Mouse (Mus musculus): ENCODE data around the gene Pde4d.

Pde4d gene

DNA sequence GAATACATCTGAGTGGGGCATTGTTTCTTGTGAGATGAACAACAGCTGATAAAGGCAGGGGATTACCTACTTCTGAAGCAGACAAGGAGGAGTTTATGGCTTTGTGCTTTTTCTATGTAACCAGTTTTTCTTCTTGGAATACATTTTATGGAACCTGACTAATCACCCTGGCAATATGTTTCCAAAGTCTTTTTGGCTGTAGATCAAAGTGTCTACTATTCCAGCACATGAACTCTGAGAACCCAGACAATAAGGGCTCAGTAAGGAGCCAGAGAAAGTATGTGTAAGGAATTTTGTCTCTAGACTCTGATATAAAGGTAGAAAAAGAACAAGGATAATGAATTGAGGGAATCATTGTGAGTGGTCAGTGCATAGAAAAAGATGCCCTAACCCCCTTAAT lies 40.1 kb downstream of the Pde4d start:
- in situ Hi-C loops (cut with MseI, MboI) = no loop called here

DNA sequence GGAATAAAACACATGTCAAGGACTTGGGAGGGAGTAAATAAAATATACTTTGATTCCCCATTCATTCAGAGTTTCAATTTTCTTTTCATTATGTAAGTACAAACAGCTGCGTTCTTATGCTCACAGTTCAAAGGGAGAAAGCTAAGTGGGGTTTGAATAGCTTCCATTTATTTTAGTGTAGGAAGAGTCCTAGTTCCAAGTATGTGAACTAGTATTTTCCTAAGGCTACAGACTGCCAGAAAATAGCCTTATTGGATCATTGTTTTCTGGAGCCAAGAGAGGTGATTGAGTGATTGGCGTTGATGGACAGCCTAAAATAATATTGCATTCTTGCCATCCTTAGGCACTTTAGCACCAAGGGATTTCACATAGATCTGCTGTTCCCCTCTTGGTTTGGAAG lies 41.1 kb downstream of the Pde4d start:
- in situ Hi-C loops (cut with MseI, MboI) = no loop called here

DNA sequence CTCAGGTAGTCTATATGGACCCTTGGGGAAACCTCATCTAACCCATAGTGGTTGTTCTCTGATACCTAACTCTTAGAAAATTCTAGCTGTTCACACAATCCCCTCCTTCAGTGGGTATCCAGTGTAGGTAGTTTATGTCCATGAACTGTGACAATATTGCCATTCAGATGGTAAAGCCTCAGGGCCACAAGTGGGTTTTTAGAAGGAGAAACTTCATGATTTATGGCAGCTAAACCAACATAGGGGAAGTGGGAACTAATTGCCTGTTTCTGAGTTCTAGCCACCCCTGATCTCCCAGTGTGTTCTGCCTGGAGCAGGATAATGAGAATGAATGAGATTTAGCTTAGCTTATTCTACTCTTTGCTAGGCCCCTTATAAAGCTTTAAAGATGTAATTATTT lies 43.1 kb downstream of the Pde4d start:
- in situ Hi-C loops (cut with MseI, MboI) = no loop called here

DNA sequence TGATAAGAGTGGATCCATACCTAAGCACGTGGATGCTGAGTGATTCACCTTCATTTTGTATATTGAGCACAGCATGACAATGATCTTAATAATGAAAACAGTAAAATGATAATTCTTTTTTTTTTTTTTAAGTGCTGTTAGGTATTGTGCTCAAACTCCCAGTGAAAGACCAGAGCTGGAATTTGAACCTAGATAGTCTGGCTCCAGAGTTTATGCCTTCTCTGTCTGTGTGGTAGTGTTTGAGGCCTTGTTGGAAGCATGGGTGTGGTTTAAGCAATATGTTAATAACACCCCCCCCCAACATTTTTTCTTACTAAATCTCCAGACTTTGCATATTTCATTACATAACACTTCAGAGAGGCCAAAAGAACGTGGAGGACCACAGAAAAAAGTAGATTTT lies 44.6 kb downstream of the Pde4d start:
- in situ Hi-C loops (cut with MseI, MboI) = no loop called here

DNA sequence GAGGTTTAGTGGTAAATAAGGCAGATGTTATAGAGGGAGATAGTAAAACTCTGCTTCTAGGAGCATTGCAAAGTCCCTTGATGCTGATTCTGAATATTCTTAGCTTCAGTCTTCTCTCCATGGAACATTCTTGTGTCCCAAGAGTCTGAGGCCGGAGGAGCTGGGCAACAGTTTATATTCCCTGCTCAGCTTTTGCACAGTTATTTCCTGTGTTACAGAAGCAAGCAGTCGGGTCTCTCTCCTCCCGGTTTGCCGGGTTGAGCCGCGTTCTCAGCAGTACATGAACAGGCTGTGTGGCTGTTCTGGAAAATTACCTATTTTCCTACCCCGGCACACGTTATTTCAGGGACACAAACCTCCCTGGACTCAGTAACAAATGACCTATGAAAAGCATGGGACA lies 48.0 kb downstream of the Pde4d start:
- in situ Hi-C loops (cut with MseI, MboI) = no loop called here

DNA sequence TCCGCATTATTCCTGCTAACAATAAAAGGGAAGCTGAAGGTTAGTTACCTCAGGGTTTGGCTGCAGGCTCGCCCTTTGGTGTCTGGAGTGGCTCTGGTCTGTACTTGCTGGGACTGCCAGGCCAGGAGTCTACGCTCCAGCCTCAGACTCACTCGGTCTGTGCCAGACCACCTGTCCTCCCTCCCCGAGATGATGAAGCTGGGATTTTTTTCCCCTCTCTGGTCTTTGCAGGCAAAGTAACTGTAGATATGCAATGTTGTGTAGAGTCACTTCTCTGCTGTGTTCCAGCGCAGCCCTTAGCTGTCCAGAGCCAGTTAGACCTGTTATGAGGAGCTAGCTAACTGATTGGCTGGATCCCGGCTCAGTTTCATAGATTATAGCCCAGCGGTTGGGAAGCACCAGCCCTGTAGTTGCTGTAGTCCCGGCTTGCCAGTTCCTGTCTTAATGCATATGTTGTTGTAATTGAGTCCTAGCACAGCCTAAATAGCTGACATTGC lies 48.5 kb downstream of the Pde4d start:
- in situ Hi-C loops (cut with MseI, MboI) = no loop called here

DNA sequence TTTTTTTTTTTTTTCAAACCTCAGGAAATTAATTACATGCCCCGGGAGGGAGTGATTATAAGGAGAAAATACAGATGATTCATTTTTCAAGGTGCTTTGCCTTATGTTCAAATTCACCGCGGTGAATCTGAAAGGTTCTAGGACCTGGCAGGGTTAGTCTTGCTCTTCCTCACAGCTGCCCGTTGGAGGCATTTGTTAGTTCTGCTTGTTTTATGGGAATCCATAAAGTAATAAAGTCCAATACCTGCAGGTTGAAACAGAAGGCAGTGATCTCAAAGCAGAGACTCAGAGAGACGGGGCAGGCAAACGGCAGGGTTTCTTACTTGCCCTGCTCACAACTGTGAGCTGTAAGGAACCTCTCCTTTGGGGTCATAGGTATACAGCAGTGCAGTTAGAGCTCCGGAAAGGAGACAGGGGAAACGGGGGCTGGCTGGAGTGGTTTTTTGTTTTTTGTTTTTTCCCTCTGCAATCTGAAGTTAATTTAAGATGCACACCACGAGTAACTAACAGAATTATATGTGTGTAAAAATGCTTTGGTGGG lies 49.1 kb downstream of the Pde4d start:
- in situ Hi-C loops (cut with MseI, MboI) = no loop called here

DNA sequence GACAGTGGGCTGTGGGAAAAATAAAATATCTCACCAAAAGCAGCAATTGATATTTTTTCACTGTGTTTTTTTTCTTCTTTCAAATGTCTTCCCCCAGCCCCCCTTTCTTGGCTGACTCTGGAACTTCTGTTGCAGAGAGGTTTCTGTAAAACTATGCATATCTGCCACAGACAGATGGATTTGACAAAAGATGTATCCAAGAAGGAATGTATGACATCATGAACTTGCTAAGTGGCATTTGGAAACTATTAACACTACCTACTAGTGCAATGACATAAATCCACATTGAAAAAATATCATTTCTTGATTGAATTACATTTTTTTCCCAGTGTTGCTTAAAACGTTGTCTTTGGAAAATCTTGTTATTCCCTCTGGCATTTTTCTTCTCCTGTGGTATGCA lies 51.6 kb downstream of the Pde4d start:
- in situ Hi-C loops (cut with MseI, MboI) = no loop called here

DNA sequence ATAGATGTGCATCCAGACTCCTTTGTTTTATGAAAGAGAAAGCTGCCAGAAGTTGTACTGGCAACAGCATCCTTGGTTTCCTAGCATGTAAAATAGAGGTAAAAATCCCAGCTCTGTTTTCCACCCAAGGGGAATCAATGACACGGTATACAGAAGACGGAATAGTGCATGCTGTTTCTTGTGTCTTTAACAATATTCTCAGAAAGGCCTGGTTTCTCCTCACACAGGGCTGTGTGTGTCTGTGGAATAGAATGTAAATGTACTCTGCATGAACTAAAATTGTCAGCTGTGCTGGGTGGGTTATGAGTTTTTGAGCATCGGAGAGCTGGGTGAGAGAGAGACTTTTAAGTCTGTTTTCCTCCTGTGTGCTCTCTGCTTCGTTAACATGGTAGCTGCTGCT lies 74.8 kb downstream of the Pde4d start:
- in situ Hi-C loops (cut with MseI, MboI) = no loop called here

DNA sequence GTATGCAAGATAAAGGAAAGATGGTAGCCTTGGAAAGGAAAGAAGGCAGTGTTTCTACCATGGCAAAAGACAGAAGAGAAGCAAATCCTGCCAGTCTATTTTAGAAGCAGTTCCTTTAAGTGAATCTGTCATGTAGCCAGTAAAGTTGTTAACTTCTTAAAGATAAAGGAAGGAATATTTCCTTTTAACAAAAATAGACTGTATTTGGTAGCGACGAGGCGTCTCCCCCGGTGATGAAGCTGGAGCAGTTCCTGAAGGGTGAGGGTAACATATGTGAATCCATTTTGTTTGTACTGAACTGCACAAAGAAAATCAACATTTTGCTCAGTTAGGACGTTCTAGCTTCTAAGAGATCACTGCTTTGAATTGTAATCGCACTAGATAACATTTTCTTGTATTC lies 75.2 kb downstream of the Pde4d start:
- in situ Hi-C loops (cut with MseI, MboI) = no loop called here

DNA sequence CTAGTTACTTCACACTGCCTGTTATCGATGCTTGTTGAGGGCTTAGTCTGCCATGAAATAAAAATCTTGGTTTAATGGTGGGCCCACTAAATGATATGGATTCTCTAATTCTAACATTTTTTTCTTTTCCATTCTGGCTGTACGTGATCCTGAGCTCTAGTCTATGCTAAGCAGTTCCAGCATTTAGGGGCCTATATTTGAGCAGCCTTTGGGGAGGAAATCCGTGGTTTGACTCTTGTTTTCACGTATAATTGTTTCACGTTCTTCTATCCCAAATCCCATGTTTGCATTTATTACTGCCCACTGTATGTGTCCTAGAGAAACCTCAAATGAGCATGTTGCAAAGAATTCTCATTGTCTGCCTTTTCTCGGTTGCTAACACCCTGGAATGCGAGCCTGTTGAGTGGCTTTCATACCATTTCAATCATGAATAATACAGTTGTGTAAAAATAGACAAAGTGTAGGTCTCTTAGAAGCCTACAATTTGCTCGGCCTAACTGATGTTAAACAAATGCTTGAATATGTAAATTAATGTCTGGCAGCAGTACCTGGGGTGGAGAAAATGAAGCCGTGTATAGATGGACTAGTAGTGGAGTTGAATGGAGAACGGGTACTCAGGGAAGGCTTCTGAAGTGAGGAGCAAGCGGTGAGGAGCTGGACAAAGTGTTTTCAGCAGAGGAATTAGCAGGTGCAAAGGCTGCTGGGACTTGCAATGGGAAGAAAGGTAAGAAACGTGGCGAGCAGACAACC lies 76.7 kb downstream of the Pde4d start:
- in situ Hi-C loops (cut with MseI, MboI) = no loop called here

DNA sequence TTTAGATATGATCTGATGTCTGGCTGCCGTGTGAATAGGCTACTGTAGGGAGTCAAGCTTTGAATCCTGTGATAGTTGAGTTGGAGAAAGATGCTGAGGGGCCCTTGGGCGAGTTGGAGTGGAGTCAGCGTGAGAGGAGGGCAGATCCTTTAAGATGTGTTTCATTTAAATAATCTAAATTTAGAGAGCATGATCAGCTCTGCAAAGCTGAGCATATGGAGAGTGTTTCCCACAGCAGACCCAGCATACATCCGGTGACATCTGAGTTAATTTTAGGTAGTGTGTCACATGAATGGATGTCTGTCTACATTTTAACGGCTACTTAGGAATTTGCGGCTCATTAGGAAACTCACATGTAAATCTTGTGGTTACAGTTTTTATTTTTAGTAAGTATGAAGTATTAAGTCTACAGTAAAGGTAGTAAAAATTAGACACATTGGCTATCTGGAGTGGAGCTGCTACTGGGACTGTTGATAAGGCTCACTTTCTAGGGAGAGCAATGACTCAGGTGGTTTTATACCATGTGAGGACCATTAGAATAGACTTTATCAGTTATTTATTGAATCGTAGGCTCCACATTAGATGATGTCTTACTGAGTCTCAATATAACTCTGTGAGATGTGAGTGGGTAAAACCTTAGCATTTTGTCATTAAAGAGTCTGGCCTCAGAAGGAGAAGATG lies 77.5 kb downstream of the Pde4d start:
- in situ Hi-C loops (cut with MseI, MboI) = no loop called here

DNA sequence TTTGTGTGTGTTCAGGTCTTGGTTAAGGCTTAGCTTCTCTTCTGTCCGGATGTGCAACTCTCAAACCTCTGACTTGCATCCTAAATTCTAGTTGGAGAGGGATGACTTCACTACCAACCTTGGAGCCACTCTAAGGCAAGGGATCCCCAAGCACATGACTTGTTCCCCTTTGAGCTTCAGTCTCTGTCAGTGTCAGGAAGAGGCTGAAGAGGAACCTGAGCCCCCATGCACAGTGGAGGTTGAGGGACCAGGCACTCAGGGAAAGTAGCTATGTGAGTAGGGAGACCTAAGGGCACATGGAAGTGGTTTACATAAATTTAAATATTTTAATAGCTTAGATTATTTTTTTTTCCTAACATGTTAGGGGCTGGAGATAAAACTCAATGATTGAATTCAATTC lies 78.6 kb downstream of the Pde4d start:
- in situ Hi-C loops (cut with MseI, MboI) = no loop called here

DNA sequence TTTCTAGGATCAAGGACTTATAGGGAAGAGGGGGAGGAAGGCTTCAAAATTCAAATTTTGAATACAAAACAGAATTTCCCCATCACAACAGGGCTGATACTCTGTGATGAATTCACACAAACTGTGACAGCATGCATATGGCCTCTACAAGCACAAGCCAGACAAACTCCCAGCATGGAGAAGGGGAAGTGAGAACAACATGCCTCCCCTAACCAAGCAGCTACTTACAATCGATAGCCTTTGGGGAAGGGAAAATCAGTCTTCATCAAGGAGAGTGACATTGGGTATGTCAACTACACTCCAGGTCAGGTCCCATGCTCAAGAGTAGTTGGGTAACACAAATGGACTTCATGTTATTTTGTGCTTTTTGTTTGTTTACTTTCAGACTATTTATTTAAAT lies 83.1 kb downstream of the Pde4d start:
- in situ Hi-C loops (cut with MseI, MboI) = no loop called here

DNA sequence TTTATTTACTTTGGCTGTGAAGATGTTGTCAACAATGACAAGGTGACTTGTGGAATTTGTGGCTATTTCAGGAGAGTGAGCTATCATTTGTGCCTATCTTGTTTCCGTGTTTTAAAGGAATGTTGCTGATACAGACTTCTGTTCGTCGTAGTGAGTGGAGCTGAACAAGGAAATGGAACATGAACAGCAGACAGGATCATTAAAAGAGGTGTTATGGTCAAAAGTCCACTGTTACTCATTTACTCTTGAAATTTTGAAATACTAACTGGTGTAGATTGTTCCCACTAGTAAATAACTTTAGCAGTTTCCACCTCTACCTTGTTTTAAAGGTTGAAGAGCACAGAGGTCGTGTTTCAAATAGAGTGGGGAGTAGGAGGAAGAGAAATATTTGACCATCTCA lies 86.7 kb downstream of the Pde4d start:
- in situ Hi-C loops (cut with MseI, MboI) = no loop called here

DNA sequence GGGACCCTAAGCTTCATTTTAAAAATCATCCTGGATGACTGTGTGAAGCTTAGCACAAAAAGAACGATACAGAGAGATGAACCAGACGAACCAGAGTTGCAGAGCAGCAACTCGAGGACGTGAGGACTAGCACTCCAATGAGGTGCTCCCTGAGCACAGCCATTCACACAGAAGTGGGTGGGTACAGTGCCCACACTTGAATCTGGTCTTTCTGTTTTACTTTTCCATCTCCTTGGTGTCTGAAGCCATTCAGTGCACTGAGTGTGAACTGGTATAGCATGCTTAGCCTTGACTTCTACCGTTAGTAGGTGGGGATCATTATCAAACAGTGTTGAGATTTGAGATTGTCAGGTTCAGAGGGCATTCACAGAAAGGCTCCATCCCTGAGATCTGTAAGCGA lies 87.2 kb downstream of the Pde4d start:
- in situ Hi-C loops (cut with MseI, MboI) = no loop called here

DNA sequence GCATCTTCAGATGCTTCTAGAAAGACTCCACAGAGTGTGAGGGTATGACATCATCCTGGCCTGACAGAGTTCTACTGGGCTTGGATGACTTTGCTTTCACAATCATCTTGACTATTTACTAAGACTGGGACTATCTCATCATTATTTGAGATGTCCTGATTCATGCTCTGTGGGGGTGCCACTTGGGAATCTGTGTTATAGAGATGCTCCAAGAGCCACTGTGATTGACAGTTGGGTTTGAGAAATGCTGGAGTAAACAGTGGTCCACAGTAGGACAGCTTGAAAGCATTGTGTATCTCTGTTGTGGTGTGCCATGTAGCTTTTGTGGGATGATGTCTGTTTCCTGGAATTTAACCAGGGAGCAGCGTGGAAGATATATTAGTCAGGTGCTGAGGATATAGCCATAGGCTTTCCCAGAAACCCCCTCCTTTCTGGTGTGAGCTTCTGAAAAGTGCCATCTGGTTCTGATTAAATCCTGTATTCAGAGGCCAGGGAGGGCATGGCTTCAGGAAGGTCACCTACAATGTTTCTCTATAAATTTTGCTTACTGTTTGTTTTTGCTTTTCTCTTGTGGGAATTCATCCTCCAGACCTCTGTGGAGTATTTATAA lies 89.1 kb downstream of the Pde4d start:
- in situ Hi-C loops (cut with MseI, MboI) = no loop called here

DNA sequence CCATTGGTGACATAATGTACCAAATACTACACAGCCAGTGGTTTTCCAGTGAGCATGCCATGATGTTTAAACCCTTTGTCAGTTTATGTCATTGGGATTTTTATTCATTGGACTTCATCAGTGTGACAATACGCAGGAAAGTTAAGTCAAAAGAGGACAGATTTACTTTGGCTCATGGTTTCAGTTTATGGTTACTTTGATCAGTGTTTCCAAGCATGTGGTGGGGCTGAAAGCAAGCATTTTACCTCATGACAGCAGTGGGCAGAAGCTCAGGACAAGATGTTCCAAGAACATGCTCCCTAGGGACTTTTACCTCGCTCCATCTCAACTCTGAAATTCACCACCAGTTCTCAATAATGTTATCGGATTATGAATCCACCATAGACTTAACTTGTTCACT lies 91.7 kb downstream of the Pde4d start:
- in situ Hi-C loops (cut with MseI, MboI) = no loop called here

DNA sequence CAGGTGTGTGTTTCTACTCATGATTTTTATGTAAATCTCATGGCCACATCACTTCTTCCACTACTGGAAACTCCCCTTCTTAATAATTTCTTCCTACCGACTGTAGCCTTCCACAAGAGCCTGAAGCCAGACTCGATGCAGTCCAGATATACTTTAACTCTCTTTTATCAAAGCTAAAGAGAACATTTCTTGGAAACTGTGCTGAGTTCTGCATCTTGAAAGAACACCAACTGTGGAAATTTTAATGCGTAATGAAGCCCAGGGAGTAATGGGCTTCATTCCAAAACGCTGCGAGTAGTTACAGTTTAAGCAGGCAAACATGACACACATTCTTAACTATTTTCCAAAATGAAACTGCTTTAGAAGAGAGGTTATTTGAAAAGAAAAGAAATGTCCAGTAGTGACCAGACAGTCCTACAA lies 92.6 kb downstream of the Pde4d start:
- in situ Hi-C loops (cut with MseI, MboI) = no loop called here

DNA sequence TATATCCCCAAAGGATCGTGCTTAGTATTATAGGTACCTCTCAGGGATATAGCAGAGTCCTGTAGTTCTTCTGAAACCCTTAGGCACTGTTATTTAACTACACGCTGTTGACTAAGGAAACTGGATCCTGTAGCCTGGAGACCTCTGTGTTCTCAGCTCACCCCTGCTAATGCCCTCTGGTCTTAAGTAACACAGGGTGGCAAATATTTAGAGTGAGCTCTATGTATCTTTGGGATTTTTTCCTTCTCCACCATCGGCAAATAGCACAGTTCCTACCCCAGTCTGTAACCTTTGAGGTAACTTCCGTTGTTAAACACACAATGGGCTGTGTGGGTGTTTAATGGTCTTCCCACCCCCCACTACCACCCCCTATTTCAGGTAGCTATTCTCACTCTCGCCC lies 102.5 kb downstream of the Pde4d start:
- in situ Hi-C loops (cut with MseI, MboI) = no loop called here

DNA sequence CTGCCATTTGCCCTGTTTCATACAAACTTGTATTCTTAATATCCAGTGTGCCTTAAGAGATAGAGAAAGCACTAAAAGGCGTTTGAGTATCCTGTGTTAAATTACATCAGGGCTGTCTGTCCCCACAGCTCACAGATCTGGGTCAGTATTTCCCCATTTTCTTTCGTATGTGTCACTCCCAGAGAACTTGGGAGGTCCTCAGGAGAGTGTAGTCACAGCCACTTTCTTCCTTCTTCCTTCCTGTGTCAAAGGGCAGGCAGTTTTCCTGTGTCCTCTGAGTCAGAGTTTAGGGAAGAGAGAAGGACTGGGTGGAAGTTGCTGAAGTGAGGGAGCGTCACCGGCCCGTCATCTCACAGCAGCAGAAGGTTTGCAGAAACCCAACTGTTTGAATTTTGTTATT lies 103.2 kb downstream of the Pde4d start:
- in situ Hi-C loops (cut with MseI, MboI) = no loop called here

DNA sequence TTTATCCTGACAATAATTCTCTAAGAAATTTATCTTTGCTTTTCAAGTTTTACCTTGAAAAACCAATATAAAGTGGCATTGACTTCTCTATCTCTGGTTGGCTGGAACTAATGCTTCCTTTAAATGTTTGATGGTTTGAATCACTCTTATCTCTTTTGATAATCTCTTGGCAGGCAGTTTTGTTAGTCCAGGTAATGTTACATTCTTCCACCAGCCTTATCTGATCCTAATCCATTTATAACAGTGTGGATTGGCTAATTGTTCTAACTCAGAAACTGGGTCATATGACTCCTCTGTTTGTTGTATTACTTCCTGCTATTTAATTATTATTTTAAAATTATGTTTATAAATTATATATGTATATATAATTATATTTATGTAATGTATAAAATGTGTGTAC lies 105.2 kb downstream of the Pde4d start:
- in situ Hi-C loops (cut with MseI, MboI) = no loop called here

DNA sequence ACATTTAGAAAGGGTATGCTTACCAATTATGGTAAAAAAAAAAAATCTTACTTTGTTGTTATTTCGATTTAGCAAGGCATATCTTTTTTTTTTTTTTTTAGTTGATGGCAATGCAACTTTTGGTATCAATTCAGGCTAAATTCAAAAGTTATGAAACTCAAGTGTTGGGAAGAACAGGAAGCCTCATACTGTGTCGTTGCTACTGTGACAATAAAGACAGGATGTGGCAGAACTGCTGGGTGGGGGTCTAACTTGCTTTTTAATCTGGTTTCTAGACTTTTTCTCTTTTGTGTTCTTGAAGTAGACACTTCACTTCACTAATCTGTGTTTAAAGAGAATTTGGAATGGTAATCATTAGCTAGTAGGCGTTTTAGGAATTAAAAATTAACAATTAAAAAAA lies 147.2 kb downstream of the Pde4d start:
- in situ Hi-C loops (cut with MseI, MboI) = no loop called here

All from mouse trophoblast stem cell (cell line).